Mouse (Mus musculus): Measurements from ENCODE around the gene Rundc3a. TPM values are rescaled to one million over a fixed set of nuclear protein-coding genes. Genes with fewer than 3 reads are reported as not detected.

Rundc3a gene
- 4.0 and 6.2 TPM in 2 replicates for polyA plus RNA-seq (2012; rRNA removed)

DNA sequence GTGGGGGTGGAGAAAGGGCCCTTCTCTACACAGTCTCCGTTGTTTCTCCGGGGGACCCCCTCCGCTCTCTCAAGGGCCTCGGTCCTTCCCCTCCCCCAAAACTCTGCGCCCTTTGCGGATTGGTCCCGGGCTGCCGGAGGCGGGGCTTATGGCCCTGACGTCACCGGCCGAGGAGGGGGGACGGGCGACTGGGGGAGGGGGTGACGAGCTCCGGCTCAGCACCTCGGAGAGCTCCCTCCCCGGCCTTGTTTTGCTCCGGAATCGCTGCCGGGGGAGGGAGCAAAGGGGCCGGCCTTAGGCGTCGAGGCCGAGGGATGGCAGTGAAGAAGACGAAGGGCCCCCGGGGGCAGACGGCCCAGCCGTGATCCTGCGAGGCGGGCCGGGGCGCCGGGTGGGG lies at the start of gene Rundc3a:
Gene Rundc3a, plus strand, starts transcription at position 166 of the 397 bp plus-strand sequence.

DNA sequence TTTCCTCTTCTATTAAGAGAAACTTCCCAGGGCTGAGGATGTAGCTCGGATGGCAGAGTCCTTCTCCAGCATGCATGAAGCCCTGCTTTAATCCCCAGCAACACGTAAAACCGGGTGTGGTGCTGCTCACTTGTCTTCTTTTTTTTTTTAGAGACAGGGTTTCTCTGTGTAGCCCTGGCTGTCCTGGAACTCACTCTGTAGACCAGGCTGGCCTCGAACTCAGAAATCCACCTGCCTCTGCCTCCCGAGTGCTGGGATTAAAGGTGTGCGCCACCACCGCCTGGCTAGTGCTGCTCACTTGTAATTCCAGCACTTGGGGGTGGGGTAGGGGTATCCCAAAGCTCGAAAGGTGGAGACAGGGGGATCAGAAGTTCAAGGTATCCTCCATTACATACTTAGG lies 27.1 kb upstream of the Rundc3a start, which contains the start of gene Slc4a1:
Gene Slc4a1, minus strand, starts transcription at position 101 of the 400 bp plus-strand sequence.

DNA sequence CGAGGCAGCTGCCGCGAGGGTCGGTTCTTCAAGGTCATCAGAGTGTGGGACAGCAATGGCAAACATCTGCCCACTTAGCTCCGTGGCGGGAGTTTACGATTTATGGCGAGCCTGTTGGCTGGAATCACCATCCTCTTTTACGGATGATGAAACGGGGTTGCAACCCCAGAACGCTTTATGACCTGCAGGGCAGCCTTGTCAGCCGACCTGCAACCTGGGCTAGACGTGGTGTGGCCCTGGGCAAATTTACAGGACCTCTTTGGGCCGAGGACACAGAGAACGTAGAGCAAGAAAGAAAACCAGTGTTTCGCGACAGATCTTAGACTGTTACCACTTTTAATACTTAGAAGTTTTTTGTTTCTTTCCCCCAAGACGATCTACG lies 14.6 kb downstream of the Rundc3a start, which contains the start of gene Slc25a39:
Gene Slc25a39, minus strand, starts transcription at position 113 of the 382 bp plus-strand sequence.

DNA sequence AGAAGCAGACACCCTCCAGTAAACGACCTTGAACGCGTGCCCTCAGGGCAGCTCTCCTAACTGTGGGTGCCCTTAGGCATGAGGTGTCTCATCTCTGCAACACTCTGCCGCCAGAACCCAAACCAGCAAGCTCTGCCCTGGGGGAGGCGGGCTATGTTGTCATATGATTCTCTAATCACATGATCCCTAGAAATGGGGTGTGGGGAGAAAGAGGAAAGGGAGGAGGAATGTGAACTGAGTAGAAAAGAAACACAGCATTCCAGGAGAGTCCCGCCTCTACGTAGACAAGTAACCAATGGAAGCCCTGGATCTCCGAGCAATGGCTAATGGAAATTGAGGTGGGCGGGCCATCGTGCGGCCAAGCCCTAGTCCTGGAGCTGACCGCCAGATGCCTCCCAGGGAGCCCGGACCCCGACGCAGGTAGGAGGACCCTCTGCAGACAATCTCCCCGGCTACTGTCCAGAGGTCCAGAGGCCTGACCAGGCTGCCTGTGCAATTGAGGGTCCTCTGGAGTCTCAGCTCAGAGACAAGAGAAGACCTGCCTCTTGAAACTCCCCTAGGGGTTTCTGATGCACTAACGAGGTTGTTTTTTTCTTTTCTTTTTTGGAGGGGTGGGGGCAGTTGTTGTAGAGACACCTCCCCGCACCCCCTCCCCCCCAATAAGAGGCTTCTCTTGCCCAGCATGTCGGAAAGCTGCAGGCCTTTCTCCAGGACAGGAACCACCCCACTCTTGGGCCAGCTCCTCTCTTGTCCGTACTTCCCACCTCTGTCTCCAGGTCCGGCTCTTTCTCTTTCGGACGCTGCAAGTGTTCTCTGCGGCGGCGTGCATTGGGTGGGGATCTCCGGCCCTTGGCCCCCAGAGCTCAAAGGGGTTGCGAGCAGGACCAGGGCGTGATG lies 37.2 kb downstream of the Rundc3a start, which contains the start of gene Grn:
Gene Grn, plus strand, starts transcription at position 195 of the 897 bp plus-strand sequence.

DNA sequence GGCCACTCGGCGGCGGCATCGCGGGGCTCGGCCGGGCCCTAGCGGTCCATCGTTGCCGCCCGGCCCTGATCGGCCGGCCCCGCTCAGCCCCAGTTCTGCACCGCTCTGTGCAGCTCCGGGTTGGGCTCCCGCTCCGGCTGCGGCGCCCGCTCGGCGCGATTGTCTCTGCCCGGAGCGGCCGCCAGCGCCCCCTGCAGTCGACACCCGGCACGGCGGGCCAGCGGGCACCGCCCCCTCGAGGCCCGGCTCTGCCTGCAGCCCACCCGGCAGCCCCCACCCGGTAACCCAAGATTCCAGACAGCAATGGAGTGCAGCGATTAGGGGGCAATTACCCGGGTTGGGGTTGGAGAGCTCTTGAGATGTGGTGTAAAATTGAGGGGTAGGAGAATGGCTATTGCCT lies 54.3 kb downstream of the Rundc3a start, which contains the start of gene Fam171a2:
Gene Fam171a2, minus strand, starts transcription at position 186 of the 400 bp plus-strand sequence.

Other genes starting within 250 kb of the Rundc3a start
- gene Nags, start 247.9 kb upstream of the Rundc3a start, polyA plus RNA-seq (2012; rRNA removed) = 0.04 and 0.10 TPM in 2 replicates
- gene Tmem101, start 237.0 kb upstream of the Rundc3a start, polyA plus RNA-seq (2012; rRNA removed) = 10.9 and 13.8 TPM in 2 replicates
- gene Lsm12, start 208.1 kb upstream of the Rundc3a start, polyA plus RNA-seq (2012; rRNA removed) = 13.8 and 14.1 TPM in 2 replicates
- gene G6pc3, start 203.8 kb upstream of the Rundc3a start, polyA plus RNA-seq (2012; rRNA removed) = 52.2 and 57.6 TPM in 2 replicates
- 70.4 and 80.7 TPM in 2 replicates for gene Hdac5, start 163.2 kb upstream of the Rundc3a start, polyA plus RNA-seq (2012; rRNA removed)
- gene BC030867, start 144.5 kb upstream of the Rundc3a start, polyA plus RNA-seq (2012; rRNA removed) = 1.4 and 2.3 TPM in 2 replicates
- 0.96 and 1.2 TPM in 2 replicates for gene Asb16, start 124.7 kb upstream of the Rundc3a start, polyA plus RNA-seq (2012; rRNA removed)
- 20.3 and 22.6 TPM in 2 replicates for gene Tmub2, start 108.5 kb upstream of the Rundc3a start, polyA plus RNA-seq (2012; rRNA removed)
- gene Atxn7l3, start 96.8 kb upstream of the Rundc3a start, polyA plus RNA-seq (2012; rRNA removed) = 19.6 and 21.3 TPM in 2 replicates
- 9.5 and 10.8 TPM in 2 replicates for gene Ubtf, start 73.7 kb upstream of the Rundc3a start, polyA plus RNA-seq (2012; rRNA removed)
- 0.03 TPM in 1 of 2 replicates, not detected in the other for gene Slc4a1, start 27.2 kb upstream of the Rundc3a start, polyA plus RNA-seq (2012; rRNA removed)
- gene Slc25a39, start 14.5 kb downstream of the Rundc3a start, polyA plus RNA-seq (2012; rRNA removed) = 308 and 460 TPM in 2 replicates
- 97.0 and 100.0 TPM in 2 replicates for gene Grn, start 36.9 kb downstream of the Rundc3a start, polyA plus RNA-seq (2012; rRNA removed)
- 8.8 and 13.8 TPM in 2 replicates for gene Fam171a2, start 54.3 kb downstream of the Rundc3a start, polyA plus RNA-seq (2012; rRNA removed)
- 3.3 and 5.0 TPM in 2 replicates for gene Itga2b, start 76.7 kb downstream of the Rundc3a start, polyA plus RNA-seq (2012; rRNA removed)
- gene Gpatch8, start 163.0 kb downstream of the Rundc3a start, polyA plus RNA-seq (2012; rRNA removed) = 4.9 and 6.5 TPM in 2 replicates
- 1.1 and 1.8 TPM in 2 replicates for gene Gm11627, start 186.1 kb downstream of the Rundc3a start, polyA plus RNA-seq (2012; rRNA removed)
- gene Fzd2, start 211.0 kb downstream of the Rundc3a start, polyA plus RNA-seq (2012; rRNA removed) = 17.6 and 24.3 TPM in 2 replicates